Mouse (Mus musculus) heart, adult 11 months (tissue): ENCODE data around the gene Rccd1.
"Not testable (repeated sequence)": the region's sequence is repeated elsewhere in the genome, so short reads cannot be mapped to it uniquely, and the experiment has no call there.

Source experiments
- DNase-seq: peaks from one replicate; pipeline ENCODE4 v3.0.0; 2022

Gene Rccd1

DNA sequence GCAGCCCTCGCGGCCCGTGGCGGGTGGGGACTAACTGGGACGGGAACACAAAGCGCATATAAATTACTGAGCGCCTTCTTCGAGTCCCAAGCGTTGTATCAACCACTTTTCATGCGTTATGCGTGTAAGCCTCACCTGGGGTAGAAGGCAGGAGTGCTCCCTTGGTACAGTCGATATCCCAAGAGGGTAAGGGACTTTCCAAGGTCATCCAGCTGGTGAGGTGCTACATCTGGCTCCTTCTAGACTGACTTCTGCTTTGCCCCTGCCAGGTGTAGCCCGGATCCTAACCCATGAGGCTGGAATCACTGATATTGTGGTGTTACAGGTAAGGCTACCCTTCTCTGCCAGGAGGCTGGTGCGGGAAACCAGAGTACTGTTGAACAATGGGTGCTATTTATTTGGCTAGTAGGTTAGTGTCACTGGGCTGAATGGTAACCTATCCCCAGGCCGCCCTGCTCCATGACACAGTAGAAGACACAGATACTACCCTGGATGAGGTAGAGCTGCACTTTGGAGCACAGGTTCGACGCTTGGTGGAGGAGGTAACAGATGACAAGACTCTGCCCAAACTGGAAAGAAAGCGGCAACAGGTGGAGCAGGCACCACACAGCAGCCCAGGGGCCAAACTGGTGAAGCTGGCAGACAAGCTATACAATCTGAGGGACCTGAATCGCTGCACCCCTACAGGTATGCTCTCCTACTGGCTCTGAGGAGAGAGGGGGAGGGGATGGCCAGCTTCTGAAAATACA lies 19.2 kb upstream of the Rccd1 start:
- no peak for DNase-seq

DNA sequence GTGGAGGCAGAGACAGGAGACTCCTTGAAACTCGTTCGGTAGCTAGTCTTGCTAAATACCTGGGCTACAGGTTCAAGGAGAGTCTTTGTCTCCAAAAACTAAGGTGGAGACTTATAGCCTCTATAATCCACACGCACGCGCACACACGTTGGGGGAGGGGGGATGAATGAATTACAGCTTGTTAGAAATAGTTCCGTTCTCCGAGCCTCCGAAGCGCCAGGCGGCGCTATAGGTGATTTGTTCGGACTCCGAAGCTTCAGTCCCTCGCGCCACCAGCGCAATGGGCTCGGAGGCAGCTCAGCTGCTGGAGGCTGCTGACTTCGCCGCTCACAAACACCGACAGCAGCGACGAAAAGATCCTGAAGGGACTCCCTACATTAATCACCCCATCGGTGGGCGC lies 18.6 kb upstream of the Rccd1 start, which contains the start of gene Hddc3:
Gene Hddc3, plus strand, starts transcription at position 247 of the 400 bp plus-strand sequence.
- DNase-seq, result peak; percentile 99

DNA sequence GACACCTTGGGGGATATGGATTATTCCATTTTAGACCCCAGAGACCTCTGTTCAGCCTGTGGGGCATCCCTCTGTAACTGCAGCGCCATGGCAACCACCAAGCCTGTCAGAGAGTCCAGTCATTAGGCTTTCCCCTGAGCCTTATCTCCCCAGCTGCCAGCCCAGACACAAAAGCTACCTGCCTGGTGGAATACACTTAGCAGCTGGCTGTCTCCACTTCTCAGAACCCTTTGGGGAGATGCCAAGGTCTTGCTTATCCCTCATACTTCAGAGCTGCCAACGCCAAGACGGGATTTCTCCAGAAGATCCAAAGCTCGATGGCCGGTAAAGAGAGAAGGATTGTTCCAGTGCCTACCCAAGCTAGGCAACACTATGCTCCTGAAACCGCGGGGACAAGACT lies 17.5 kb upstream of the Rccd1 start:
- DNase-seq, result no peak

DNA sequence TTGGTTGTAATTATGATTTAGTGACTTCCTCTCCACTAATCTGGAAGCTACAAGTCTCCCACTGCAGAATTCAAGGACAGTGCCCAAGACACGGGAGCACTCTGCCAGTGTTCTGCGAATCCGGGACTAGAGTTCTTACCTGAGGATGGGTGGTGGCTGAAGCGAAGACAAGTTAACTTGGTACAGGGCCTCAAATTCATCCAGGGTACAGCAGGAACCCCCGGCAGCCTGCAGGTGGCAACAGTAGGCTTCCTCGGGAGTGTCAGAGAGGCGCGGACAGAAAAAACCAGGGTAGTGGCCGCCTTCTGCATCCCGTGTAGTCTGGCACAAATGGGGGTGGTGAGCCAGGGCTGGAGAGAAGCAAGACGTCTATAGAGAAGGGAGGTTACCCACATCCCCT lies 16.5 kb upstream of the Rccd1 start, which contains the start of gene Unc45a:
Gene Unc45a, minus strand, starts transcription at position 213 of the 400 bp plus-strand sequence.
- DNase-seq, result peak; percentile 97

DNA sequence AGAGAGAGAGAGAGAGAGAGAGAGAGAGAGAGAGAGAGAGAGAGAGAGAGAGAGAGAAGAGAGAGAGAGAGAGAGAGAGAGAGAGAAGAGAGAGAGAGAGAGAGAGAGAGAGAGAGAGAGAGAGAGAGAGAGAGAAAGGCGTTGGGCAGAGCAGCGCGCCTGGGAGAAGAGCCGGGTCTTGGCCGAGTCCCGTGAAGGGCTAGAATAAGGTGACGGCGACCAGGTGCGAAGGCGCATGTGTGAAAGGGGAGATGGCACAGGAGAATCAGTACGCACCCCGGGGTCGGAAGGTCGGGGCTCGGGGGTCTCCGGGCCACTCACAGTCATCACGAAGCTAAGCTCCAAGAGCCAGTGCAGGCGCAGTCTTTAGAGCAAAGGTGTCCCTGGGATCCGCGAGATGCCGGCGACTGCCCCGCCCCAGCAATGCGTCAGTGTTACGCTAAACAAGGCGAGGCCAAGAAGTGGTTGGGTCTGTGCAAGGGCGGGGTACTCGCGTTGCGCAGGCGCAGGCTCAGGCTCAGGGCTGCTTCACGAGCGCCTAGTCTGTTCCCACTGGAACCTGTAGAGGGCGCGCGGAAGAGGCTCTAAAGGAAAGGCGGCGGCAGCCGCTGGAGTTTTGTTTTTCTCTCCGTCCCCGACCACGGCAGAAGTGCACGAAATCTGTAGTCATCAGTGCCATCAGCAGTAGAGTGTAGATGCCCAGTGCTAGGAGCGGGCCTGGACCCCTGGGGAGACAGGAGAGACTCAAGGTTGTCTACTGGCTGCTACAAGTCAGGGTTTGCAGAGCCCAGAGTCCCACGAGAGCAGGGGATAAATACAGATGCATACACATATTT lies 15.8 kb upstream of the Rccd1 start:
- peak; percentile 100 for DNase-seq

DNA sequence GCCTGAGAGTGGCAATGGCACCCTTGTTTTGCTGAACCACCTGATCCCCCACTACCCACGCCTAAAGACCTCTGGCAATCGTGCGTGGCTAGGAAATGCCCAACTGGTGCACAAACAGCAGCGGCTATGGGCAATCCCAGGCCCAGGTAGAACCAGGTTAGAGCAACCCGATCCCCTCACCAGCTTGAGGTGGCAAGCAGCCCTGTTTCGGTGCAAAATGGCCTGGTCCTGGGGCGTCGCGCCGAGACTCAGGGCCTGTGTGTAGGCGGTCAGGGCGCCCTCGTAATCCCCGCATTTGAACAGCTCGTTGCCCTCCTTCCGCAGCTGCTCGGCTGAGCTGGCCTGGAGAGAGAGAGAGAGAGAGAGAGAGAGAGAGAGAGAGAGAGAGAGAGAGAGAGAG lies 15.1 kb upstream of the Rccd1 start:
- DNase-seq, result peak; percentile 94

DNA sequence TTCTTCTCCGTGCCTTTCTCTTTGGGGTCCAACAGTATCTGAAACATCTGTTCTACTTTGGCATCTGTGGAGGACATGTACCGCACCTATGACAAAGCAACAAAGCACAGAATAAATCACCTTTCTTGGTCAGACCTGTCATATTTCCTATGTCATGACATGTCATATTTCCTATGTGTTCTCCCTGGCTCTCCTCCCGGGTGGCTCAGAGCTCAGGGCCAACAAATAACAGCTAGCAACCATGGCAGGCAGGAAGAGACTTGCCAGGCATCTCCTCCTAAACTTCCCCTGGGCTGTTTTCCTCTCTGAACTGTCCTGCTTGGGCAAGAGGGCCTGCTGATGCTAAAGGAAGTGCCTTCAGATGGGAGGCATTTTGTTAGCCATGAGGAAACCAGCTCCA lies 12.7 kb upstream of the Rccd1 start:
- no peak for DNase-seq

DNA sequence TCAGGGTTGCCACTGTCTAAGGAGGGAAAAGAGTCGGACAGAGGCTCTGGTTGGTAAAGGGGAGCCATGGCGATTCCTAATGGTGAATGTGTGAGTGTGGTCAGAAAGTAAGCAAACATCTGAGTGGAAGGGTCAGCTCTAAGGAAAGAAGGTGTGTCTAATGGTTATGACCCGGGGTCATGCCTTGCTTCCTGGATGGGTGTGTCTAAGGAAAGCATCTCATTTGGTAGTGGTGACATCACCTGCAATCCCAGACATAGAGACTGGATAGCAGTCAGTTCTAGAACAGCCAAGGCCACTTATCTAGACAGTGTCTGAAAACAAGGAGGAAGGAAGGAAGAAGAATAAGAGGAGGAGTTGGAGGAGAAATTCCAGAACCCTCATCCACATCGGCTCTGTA lies 10.6 kb upstream of the Rccd1 start:
- DNase-seq, result no peak

DNA sequence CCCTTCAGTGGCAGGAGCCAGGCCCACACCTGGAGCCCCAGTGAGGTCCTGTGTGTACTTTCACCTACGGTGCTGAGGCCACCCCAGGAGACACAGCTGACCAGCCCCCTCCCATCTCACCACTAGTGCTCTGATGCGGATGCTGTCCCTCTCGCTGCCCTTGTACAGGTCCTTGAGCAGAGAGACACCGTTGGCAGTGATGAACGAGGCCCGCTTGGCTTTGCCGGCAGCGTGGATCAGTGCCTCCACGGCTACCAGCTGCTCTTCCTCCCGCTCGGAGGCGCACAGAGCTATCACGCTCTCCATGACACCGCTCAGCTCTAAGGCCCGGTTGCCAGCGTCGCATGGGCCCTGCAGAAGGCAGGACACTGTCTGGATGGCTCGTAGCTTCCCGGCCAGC lies 7.2 kb upstream of the Rccd1 start:
- peak; percentile 88 for DNase-seq

DNA sequence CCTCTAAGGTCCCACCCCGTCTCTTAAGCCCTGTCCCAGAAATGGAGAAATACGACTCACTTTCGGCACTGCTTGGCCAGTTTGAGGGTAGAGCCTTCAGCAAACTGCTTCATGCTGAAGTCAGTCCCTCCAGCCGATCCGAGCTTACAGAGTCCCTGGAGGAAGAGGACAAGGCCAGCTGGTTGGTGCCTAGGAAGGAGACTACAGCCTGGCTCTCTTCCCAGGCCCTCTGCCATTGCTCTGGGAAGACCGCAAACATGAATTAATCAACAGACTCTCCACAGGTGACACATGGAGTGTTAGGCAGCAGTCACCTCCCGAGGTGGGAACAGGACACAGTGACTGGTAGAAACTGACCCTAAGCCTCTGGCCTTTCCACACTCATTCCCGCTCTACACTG lies 6.0 kb upstream of the Rccd1 start:
- no peak for DNase-seq

DNA sequence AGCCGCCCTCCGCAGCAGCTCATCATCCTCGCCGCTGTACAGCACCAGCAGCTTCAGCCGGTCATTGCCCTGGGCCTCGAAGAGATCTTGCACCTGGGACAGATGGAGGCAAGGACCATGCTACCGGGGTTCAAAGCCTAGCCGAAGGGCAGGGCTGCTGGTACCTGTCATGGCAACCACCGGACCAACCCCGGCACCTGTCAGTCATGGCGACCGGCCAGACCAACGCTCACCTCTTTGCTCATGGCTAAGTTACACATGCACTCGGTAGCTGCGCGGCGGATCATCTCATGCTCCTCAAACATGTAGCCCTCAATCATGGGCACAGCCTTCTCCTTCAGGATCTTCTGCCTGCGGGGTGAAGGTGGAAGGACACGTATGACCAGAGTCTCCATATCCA lies 1.8 kb upstream of the Rccd1 start:
- DNase-seq, result peak; percentile 95

DNA sequence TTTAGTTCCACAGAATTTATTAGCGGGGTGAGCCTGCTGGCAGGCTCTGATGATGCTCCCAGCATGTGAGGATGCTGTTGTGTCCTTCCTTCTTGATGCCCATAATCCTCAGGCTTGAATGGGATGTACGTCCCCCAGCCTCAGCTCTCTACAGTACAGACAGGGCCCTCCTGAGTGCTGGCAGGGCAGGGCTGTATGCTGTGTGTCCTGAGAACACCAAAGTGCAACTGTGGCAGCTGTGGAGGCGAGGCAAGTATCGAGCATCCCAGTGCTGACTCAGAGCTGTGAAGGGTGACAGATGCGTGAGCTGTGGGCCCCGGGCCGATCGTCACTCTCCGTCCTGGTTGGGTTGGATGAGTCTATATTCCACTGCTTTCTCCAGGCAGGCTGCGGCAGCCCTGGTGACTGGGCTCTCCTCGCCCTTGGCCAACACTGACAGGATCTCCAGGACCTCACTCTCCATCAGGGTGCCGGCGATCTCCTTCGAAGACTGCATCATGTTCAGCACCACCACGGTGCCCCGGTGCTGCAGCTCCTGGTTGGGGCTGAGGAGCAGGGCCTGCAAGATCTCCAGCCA lies 1.1 kb upstream of the Rccd1 start:
- DNase-seq, result peak; percentile 92

DNA sequence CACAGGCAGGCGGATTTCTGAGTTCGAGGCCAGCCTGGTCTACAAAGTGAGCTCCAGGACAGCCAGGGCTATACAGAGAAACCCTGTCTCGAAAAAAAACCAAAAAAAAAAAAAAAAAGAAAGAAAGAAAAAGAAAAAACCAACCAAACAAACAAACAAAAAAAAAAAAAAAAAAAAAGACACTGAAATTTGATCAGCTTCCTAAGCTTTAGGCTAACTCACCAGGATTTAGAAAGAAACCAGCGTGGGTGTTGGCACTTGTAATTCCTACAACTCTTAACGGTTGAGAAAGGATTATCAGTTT lies 514 bp upstream of the Rccd1 start:
- DNase-seq, result not testable (repeated sequence)

DNA sequence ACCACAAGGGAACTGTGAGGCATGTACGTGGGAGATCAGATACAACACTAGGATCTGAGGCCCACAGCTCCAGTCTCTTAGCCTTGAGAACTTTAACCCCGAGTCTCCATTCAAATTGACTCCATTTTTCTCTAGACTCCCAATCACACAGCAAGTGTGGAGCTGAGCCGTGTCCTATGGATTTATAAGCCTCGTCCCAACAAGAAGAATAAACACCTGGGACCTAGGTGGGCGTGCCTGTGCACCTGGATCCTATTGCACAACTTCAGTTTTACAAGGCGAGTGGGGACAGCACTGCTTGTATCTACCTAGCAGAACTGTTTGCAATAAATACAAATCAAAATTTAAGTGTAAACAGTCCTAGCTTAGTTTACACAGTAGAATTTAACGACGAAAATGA lies 918 bp downstream of the Rccd1 start:
- peak; percentile 90 for DNase-seq

DNA sequence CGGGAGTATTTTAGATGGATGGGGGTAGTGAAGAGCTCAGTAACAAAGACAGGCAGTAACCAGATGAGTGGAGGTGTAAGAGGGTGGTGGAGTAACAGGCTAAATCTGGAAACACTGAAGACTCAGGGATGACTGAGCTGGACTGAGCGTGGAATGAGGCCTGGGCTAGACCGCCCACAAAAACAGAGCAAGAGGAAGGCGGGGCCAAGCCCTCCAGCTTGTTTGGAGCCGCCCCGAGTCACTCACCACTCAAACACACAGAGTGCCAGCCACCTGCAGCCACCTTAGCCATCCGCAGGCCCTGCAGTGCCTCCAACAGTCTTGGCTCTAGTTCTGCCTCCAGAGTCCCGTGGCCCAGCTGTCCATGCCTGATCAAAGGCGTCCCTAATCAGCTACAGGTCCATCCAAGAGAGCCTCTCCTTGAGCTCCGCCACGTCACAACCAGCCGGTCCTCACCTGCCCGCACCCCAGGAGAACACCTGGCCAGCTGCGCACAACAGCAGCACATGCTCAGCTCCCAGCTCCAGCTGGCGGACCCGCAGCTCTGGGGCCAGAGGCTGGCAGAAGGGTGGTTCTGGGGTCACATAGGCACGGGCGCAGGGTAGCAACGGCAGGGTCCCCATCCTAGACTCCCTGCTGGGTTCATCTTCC lies 4.3 kb downstream of the Rccd1 start:
- peak; percentile 88 for DNase-seq

DNA sequence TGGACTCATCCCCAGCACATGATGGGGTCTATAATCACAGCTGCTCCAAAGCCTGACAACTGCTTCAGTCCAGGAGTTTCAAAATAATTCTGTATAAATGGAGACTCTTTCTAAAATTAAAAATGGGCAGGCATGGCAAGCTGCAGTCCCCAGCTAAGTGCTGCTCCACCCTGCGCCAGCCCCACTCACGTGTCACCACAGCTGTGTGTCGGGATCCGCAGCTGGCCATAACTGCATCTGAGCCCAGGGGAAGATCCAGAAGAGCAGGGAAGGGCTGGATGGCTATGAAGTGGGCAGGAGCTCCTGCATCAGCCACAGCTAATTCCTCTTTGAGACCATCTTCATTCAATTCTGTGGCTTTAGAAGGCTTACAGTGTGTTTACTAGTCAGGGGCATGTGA lies 5.6 kb downstream of the Rccd1 start:
- no peak for DNase-seq

DNA sequence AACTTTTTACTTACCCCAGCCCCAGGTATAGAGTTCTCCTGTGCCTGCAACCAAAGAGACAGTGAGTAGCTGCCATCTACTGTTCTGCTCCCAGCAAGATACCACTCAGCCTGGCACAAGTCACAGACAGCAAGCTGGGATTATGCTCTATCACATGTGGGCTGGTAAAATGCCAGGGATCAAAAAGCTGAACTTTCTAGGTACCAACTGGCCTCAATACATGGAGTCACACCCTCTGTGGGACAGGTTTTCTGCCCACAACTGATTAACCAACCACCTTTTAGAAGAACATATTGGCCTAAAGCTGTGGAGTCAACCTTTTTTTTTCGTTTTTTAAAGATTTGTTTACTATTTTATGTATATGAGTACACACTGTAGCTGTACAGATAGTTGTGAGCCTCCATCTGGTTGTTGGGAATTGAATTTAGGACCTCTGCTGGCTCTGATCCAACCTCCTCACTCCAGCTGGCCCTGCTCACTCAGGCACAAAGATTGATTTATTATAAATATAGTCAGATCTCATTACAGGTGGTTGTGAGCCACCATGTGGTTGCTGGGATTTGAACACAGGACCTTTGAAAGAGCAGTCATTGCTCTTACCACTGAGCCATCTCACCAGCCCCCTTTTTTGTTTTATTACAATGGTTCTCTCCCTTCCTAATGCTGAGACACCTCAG lies 6.7 kb downstream of the Rccd1 start:
- DNase-seq, result peak; percentile 80

DNA sequence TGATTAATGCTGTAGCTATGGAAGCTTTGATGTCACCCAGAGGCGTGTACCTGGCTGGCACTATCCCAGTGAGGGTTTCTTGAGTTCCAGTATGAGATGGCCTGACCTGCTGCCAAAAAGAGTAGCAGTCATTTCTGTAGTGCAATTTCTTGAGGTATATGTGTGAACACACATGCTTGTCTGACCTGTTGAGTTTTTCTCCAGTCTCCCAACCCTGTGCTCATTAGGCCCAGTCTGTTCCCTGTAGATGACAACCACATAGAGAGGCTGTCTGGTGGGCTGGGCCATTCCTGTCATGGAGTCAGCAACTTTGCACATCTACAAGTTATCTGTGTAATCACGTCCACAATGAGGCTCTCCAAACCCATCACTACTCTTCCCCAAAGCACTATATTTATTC lies 8.5 kb downstream of the Rccd1 start:
- peak; percentile 74 for DNase-seq

DNA sequence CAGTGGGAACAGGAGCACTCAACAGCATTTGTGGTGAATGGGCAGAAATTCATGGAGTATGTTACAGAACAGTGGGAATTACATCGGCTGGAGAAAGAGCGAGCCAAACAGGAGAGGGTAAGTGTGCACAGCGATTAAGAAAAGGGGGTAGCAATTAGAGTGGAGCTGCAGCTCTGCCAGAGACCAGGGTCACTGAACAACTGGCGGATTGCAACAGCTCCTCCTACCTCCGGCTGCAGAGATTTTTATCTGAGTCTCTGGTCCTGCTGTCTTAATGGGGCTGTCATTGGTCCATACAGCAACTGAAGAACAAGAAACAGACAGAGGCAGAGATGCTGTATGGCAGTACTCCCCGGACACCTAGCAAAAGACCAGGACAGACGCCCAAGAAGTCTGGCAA lies 13.5 kb downstream of the Rccd1 start:
- peak; percentile 80 for DNase-seq

DNA sequence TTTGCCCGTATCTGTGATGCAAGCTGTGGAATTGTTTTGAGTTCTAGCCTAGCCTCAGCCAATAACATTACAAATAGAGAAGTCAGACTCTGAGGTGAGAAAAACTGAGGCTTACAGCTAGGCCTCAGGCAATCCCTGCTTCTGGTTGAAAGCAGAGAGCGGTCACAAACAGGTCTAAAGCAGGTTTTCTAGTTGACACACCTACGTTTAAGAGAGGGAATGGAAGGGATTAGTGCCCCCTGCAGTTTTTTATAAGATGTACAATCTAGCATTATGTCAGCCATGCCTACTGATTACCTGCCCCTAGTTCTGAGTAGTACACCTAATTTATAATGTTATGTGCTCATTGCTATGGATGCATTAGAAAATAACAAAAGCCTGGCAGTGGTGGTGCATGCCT lies 16.5 kb downstream of the Rccd1 start:
- DNase-seq, result no peak

DNA sequence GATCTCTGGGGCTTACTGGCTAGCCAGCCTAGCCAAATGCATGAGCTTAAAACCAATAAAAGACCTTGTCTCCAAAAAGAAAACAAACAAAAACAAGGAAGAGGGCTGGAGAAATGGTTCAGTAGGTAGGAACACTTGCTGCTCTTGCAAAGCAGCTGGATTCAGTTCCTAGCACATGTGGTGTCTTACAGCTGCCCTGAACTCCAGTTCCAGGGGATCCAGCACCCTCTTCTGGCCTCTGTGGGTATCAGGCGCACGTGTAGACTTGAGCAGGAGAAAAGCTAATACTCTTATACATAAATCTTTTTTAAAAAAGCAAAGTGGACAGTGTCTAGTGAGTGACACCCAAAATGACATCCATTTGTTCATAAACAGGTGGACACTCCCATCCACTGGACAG lies 22.7 kb downstream of the Rccd1 start:
- DNase-seq, result peak; percentile 68

DNA sequence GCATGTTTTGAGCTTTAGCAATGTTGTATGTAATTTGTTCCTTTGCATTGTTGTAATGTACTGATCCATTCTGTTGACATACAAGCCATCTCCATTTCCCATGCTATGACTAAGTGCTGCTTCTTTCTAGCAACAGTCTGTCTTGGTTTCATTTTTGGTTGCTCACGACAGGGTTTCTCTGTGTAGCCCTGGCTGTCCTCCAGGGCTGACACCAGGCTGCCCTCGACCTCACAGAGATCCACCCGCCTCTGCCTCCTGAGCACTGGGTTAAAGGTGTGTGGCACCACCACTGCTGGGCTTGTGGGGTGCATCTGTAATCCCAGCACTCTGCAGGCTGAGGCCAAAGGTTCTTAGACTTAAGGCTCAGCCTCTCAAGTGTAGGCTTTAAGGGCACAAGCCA lies 24.7 kb downstream of the Rccd1 start:
- peak; percentile 84 for DNase-seq

DNA sequence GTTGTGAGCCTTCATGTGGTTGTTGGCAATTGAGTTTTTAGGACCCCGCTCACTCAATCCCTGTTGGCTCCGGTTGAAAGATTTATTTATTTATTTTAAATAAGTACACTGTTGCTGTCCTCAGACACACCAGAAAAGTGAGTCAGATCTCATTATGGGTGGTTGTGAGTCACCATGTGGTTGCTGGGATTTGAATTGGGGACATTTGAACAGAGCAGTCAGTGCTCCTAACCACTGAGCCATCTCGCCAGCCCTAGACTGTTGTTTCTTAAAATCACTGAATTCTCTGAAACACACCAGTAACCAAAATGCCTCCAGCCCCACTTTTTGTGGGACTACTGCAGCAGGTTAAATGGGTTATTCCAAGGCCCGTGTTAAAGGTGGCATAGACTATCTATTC lies 25.5 kb downstream of the Rccd1 start:
- peak; percentile 51 for DNase-seq
